Mouse (Mus musculus) ES-E14 (cell line): ENCODE measurements around the gene Eif2b3. TPM values are rescaled to one million over a fixed set of nuclear protein-coding genes. Genes with fewer than 3 reads are reported as not detected.

Experiments
- DNase-seq: peaks from one replicate; pipeline ENCODE4 v3.0.0-alpha.2; 2013; ENCODE audit warnings: low read depth, low spot score
- H3K27ac ChIP-seq: 2 replicates; pipeline ENCODE4 v1.5.1; 2012; ENCODE audit warnings: low read depth, mild to moderate bottlenecking, low read length, moderate library complexity, mixed read lengths; ENCODE audit not compliant: poor library complexity, insufficient read depth, severe bottlenecking
- H3K36me3 ChIP-seq: 2 replicates; pipeline ENCODE4 v1.6.1; 2012; ENCODE audit warnings: mild to moderate bottlenecking, low read length, moderate library complexity, mixed read lengths; ENCODE audit not compliant: control insufficient read depth, poor library complexity, insufficient read depth, severe bottlenecking
- H3K4me1 ChIP-seq, 2 experiments: fragments of 150-350 bp in 1 of 2; sonication (generic) in 1 of 2; 2 replicates each; pipeline ENCODE4 v1.6.1; 2012; ENCODE audit warnings: low read length in 2 of 2, mild to moderate bottlenecking in 1 of 2, mixed read lengths in 1 of 2; ENCODE audit not compliant: control insufficient read depth in 2 of 2, insufficient read depth in 2 of 2, poor library complexity in 1 of 2
- H3K4me3 ChIP-seq, 2 experiments: fragments of 150-350 bp in 1 of 2; sonication (generic) in 1 of 2; 2 replicates each; pipeline ENCODE4 v1.5.1; 2012; ENCODE audit warnings: low read length in 2 of 2, low read depth in 1 of 2, mild to moderate bottlenecking in 1 of 2, mixed read lengths in 1 of 2; ENCODE audit not compliant: insufficient read depth in 1 of 2, poor library complexity in 1 of 2, severe bottlenecking in 1 of 2
- H3K9ac ChIP-seq: 2 replicates; pipeline ENCODE4 v1.6.1; 2012; ENCODE audit warnings: low read depth, mild to moderate bottlenecking, low read length, mixed read lengths; ENCODE audit not compliant: poor library complexity, insufficient read depth, severe bottlenecking
- H3K9me3 ChIP-seq: fragments of 150-350 bp; sonication (generic); 2 replicates; pipeline ENCODE4 v1.6.1; 2012; ENCODE audit warnings: low read depth, mild to moderate bottlenecking, low read length; ENCODE audit not compliant: control insufficient read depth, insufficient read depth
- CHD2 ChIP-seq: IDR thresholded peaks from 2 replicates; pipeline ENCODE4 v1.6.1; 2014; ENCODE audit warnings: mild to moderate bottlenecking, low read depth, low read length, inconsistent platforms
- HCFC1 ChIP-seq: IDR thresholded peaks from 2 replicates; pipeline ENCODE4 v1.6.1; 2012; ENCODE audit warnings: low read length, inconsistent platforms, borderline replicate concordance; ENCODE audit not compliant: insufficient read depth
- MAFK ChIP-seq: IDR thresholded peaks from 2 replicates; pipeline ENCODE4 v1.6.1; 2014; ENCODE audit warnings: mild to moderate bottlenecking, low read depth, low read length, inconsistent platforms; ENCODE audit not compliant: insufficient read depth
- ZC3H11A ChIP-seq: IDR thresholded peaks from 2 replicates; pipeline ENCODE4 v1.6.1; 2012; ENCODE audit warnings: low read depth, mild to moderate bottlenecking, inconsistent platforms, low read length, borderline replicate concordance
- ZNF384 ChIP-seq: IDR thresholded peaks from 2 replicates; pipeline ENCODE4 v1.6.1; 2012; ENCODE audit warnings: low read depth, low read length, inconsistent platforms
- in situ Hi-C, 2 experiments: fragments of 600-800 bp; cut with MboI; formaldehyde crosslinking; loops; one replicate each; pipeline ENCODE4 v1.15.1; 2025; ENCODE audit warnings: low sequenced_read_pairs in 2 of 2, inconsistent platforms in 1 of 2; ENCODE audit not compliant: unreplicated experiment in 2 of 2
- total RNA-seq: library from RNA; depleted of rRNA; stranded (reverse); fragments of 300-350 nt; gene quantifications from 2 replicates; pipeline ENCODE4 v1.2.3, GENCODE M21; 2012

Eif2b3 gene
- total RNA-seq, 1 experiment = 55.1 TPM

- Histone ChIP-seq H3K27ac (0 out of 2 replicates have a peak overlapping the region, but pooled peaks have one; percentile 8), H3K9ac (0 out of 2 replicates have a peak overlapping the region, but pooled peaks have one; percentile 42), H3K9me3 (no peaks in the 10 kb centered on the region), H3K4me1 (peaks cover 7 to 49% of the 10 kb centered on the region in 2 experiments; a peak in 3 of 4 replicates), H3K36me3 (peaks cover 38% of the 10 kb centered on the region), H3K4me3 (peak overlapping the region; percentile 2 to 3; a peak in 1 of 4 replicates)
- in situ Hi-C loops = loop anchor here in 1 of 2 experiments (25.0 kb wide), 1 partner anchor 319 kb away; the partner anchor contains the start of genes Hpdl, Mutyh and Toe1
- TF ChIP-seq MAFK = no peak
- no peak for TF ChIP-seq ZC3H11A
- TF ChIP-seq CHD2 = no peak
- TF ChIP-seq HCFC1 = no peak
- TF ChIP-seq ZNF384 = no peak
- no peak for DNase-seq
Observed at GRCm38 (mm10) chr4:117131198-117131597, 112.0 kb downstream of the Eif2b3 start.

- Histone ChIP-seq H3K4me3 (peak overlapping the region; percentile 84 to 89), H3K4me1 (peaks cover 8 to 48% of the 10 kb centered on the region in 2 experiments; a peak in 3 of 4 replicates), H3K36me3 (peaks cover 37% of the 10 kb centered on the region), H3K9me3 (no peaks in the 10 kb centered on the region), H3K9ac (peak overlapping the region; percentile 12; the same call in 1 of the 2 replicates), H3K27ac (no peak overlapping the region)
- TF ChIP-seq ZC3H11A = no peak
- no peak for TF ChIP-seq MAFK
- no peak for TF ChIP-seq ZNF384
- TF ChIP-seq HCFC1 = no peak
- TF ChIP-seq CHD2 = no peak
- peak; percentile 76 for DNase-seq
- in situ Hi-C loops = loop anchor here in 1 of 2 experiments (25.0 kb wide), 1 partner anchor 320 kb away; the partner anchor contains the start of genes Hpdl, Mutyh and Toe1
Observed at GRCm38 (mm10) chr4:117131890-117132793, 112.9 kb downstream of the Eif2b3 start.

GRCm38 (mm10) chr4:117132794-117133143 lies 113.6 kb downstream of the Eif2b3 start:
- DNase-seq = no peak
- H3K4me1 ChIP-seq = peaks cover 6 to 48% of the 10 kb centered on the region in 2 experiments; a peak in 3 of 4 replicates
- in situ Hi-C loops = loop anchor here in 1 of 2 experiments (25.0 kb wide), 1 partner anchor 320 kb away; the partner anchor contains the start of genes Hpdl, Mutyh and Toe1
- peak overlapping the region; percentile 12; the same call in 1 of the 2 replicates for H3K9ac ChIP-seq
- no peak overlapping the region for H3K27ac ChIP-seq
- H3K9me3 ChIP-seq = no peaks in the 10 kb centered on the region
- TF ChIP-seq MAFK (no peak), CHD2 (no peak), HCFC1 (no peak), ZC3H11A (no peak), ZNF384 (no peak)
- peaks cover 34% of the 10 kb centered on the region for H3K36me3 ChIP-seq
- H3K4me3 ChIP-seq = peak overlapping the region; percentile 84 to 89

- no peak for TF ChIP-seq ZNF384
- TF ChIP-seq MAFK = no peak
- TF ChIP-seq CHD2 = no peak
- no peak for TF ChIP-seq HCFC1
- TF ChIP-seq ZC3H11A = no peak
- Histone ChIP-seq H3K9ac (peak overlapping the region; percentile 87), H3K36me3 (peaks cover 28% of the 10 kb centered on the region), H3K4me3 (peak overlapping the region; percentile 84 to 89), H3K9me3 (no peaks in the 10 kb centered on the region), H3K4me1 (peaks cover 6 to 46% of the 10 kb centered on the region in 2 experiments; a peak in 3 of 4 replicates), H3K27ac (no peak overlapping the region)
- DNase-seq = no peak
- in situ Hi-C loops = loop anchor here in 1 of 2 experiments (25.0 kb wide), 1 partner anchor 321 kb away; the partner anchor contains the start of genes Hpdl, Mutyh and Toe1
Observed at GRCm38 (mm10) chr4:117133366-117133796, 114.2 kb downstream of the Eif2b3 start.
